Mouse (Mus musculus) forebrain, postnatal 0 days (tissue): ENCODE results near the gene Shank2. TPM values are rescaled to one million over a fixed set of nuclear protein-coding genes. Genes with fewer than 3 reads are reported as not detected.

Experiments
- ATAC-seq: fragments of 200-750 bp; cut with Nextera tagmentation; 2 replicates; pipeline ENCODE4 v1.8.0; 2017; ENCODE audit warnings: mild to moderate bottlenecking, moderate library complexity
- DNase-seq: peaks from one replicate; pipeline ENCODE4 v3.0.0-alpha.2; 2015
- H3K27ac ChIP-seq: fragments of 300-500 bp; sonication (generic); 2 replicates; pipeline ENCODE4 v1.5.1; 2014; ENCODE audit warnings: low read depth, mild to moderate bottlenecking, antibody characterized with exemption, low read length, moderate library complexity, mixed read lengths
- H3K27me3 ChIP-seq: fragments of 300-500 bp; sonication (generic); 2 replicates; pipeline ENCODE4 v1.6.1; 2014; ENCODE audit warnings: mild to moderate bottlenecking, low read length, mixed read lengths; ENCODE audit not compliant: insufficient read depth
- H3K36me3 ChIP-seq: fragments of 300-500 bp; sonication (generic); 2 replicates; pipeline ENCODE4 v1.6.1; 2014; ENCODE audit warnings: mild to moderate bottlenecking, moderate library complexity; ENCODE audit not compliant: insufficient read depth
- H3K4me1 ChIP-seq: fragments of 300-500 bp; sonication (generic); 2 replicates; pipeline ENCODE4 v1.6.1; 2014; ENCODE audit warnings: antibody characterized with exemption; ENCODE audit not compliant: insufficient read depth
- H3K4me2 ChIP-seq: fragments of 300-500 bp; sonication (generic); 2 replicates; pipeline ENCODE4 v1.6.1; 2014; ENCODE audit warnings: low read depth, mild to moderate bottlenecking, moderate library complexity
- H3K4me3 ChIP-seq: fragments of 300-500 bp; sonication (generic); 2 replicates; pipeline ENCODE4 v1.5.1; 2014; ENCODE audit warnings: low read depth, low read length, mixed read lengths
- H3K9ac ChIP-seq: fragments of 300-500 bp; sonication (generic); 2 replicates; pipeline ENCODE4 v1.6.1; 2014; ENCODE audit warnings: mild to moderate bottlenecking
- H3K9me3 ChIP-seq: fragments of 300-500 bp; sonication (generic); 2 replicates; pipeline ENCODE4 v1.6.1; 2016; ENCODE audit warnings: low read length
- CTCF ChIP-seq: sonication (generic); IDR thresholded peaks from 2 replicates; pipeline ENCODE4 v1.5.1; 2016; ENCODE audit warnings: antibody characterized with exemption, control low read depth, low read depth
- WGBS: fragments of 180-500 bp; shearing (Covaris S2); extraction: QIAGEN DNeasy Blood & Tissue Kit; methylation state at CpG from one replicate; pipeline ENCODE4 v1.1.7; 2014; 5-methylcytosine and 5-hydroxymethylcytosine counted together
- polyA plus RNA-seq: library from polyadenylated mRNA; unstranded; fragments of >200 nt; fragmentation: Nextera tagmentation; extraction: Ambion mirVana; gene quantifications from 2 replicates; pipeline ENCODE4 v1.2.1, GENCODE M21; 2015
- total RNA-seq: library from RNA; depleted of rRNA; stranded (reverse); fragments of >200 nt; gene quantifications from 2 replicates; pipeline ENCODE4 v1.2.3, GENCODE M21; 2014

Gene Shank2
- total and polyA plus RNA-seq, 2 experiments from 2014 or later, result 8.8 to 29.0 TPM

GRCm38 (mm10) chr7:144008079-144008478 is 6.4 kb downstream of the Shank2 start:
- ATAC-seq (no peak), DNase-seq (no peak)
- Histone ChIP-seq H3K36me3 (no peaks in the 10 kb centered on the region), H3K4me1 (no peaks in the 10 kb centered on the region), H3K4me3 (no peak overlapping the region), H3K4me2 (no peak overlapping the region), H3K9ac (no peak overlapping the region), H3K27me3 (no peaks in the 10 kb centered on the region), H3K27ac (no peak overlapping the region), H3K9me3 (no peaks in the 10 kb centered on the region)
- WGBS, result 90% methylated on average over 4 of the region's 4 CpGs
- TF ChIP-seq CTCF, result no peak

- H3K4me3 ChIP-seq, result no peak overlapping the region
- no peak overlapping the region for H3K4me2 ChIP-seq
- H3K27me3 ChIP-seq, result no peaks in the 10 kb centered on the region
- 80% methylated on average over 4 of the region's 4 CpGs for WGBS
- DNase-seq, result no peak
- H3K9ac ChIP-seq, result no peak overlapping the region
- no peak overlapping the region for H3K27ac ChIP-seq
- H3K9me3 ChIP-seq, result no peaks in the 10 kb centered on the region
- TF ChIP-seq CTCF, result no peak
- H3K36me3 ChIP-seq, result no peaks in the 10 kb centered on the region
- no peak for ATAC-seq
- no peaks in the 10 kb centered on the region for H3K4me1 ChIP-seq
Observed at GRCm38 (mm10) chr7:144008985-144009384, 7.3 kb downstream of the Shank2 start.

- Histone ChIP-seq H3K36me3 (no peaks in the 10 kb centered on the region), H3K27ac (no peak overlapping the region), H3K9me3 (no peaks in the 10 kb centered on the region), H3K4me1 (no peaks in the 10 kb centered on the region), H3K4me2 (no peak overlapping the region), H3K4me3 (no peak overlapping the region), H3K27me3 (no peaks in the 10 kb centered on the region), H3K9ac (no peak overlapping the region)
- no peak for TF ChIP-seq CTCF
- DNase-seq (no peak), ATAC-seq (no peak)
- WGBS, result 68% methylated on average over 2 of the region's 2 CpGs
Observed at GRCm38 (mm10) chr7:144014485-144014884, 12.8 kb downstream of the Shank2 start.

GRCm38 (mm10) chr7:144021801-144022200 is 20.1 kb downstream of the Shank2 start:
- ATAC-seq (no peak), DNase-seq (no peak)
- Histone ChIP-seq H3K27ac (no peak overlapping the region), H3K9me3 (no peaks in the 10 kb centered on the region), H3K27me3 (no peaks in the 10 kb centered on the region), H3K4me1 (no peaks in the 10 kb centered on the region), H3K9ac (no peak overlapping the region), H3K36me3 (no peaks in the 10 kb centered on the region), H3K4me3 (no peak overlapping the region), H3K4me2 (no peak overlapping the region)
- TF ChIP-seq CTCF, result no peak
- WGBS, result 91% methylated on average over 3 of the region's 3 CpGs

- H3K4me3 ChIP-seq, result no peak overlapping the region
- 60% methylated on average over 5 of the region's 5 CpGs for WGBS
- H3K4me2 ChIP-seq, result no peak overlapping the region
Observed at GRCm38 (mm10) chr7:144022682-144023081, 21.0 kb downstream of the Shank2 start.

GRCm38 (mm10) chr7:144023561-144023960 is 21.8 kb downstream of the Shank2 start:
- Histone ChIP-seq H3K4me2 (no peak overlapping the region), H3K27ac (no peak overlapping the region), H3K27me3 (no peaks in the 10 kb centered on the region), H3K9ac (no peak overlapping the region), H3K9me3 (no peaks in the 10 kb centered on the region), H3K4me3 (no peak overlapping the region), H3K36me3 (no peaks in the 10 kb centered on the region), H3K4me1 (no peaks in the 10 kb centered on the region)
- no peak for DNase-seq
- WGBS, result 74% methylated on average over 4 of the region's 4 CpGs
- no peak for ATAC-seq
- TF ChIP-seq CTCF, result no peak

More at GRCm38 (mm10) chr7:144022682-144023081, 21.0 kb downstream of the Shank2 start:
- Histone ChIP-seq H3K27ac (no peak overlapping the region), H3K9ac (no peak overlapping the region), H3K27me3 (no peaks in the 10 kb centered on the region), H3K9me3 (no peaks in the 10 kb centered on the region), H3K4me1 (no peaks in the 10 kb centered on the region), H3K36me3 (no peaks in the 10 kb centered on the region)
- TF ChIP-seq CTCF, result no peak
- DNase-seq, result no peak
- no peak for ATAC-seq

- DNase-seq (no peak), ATAC-seq (no peak)
- H3K9me3 ChIP-seq, result no peaks in the 10 kb centered on the region
- peak; percentile 28; the same call in 1 of the 2 replicates for TF ChIP-seq CTCF
- H3K27ac ChIP-seq, result no peak overlapping the region
- H3K4me2 ChIP-seq, result no peak overlapping the region
- no peak overlapping the region for H3K9ac ChIP-seq
- H3K4me1 ChIP-seq, result no peaks in the 10 kb centered on the region
- H3K4me3 ChIP-seq, result no peak overlapping the region
- no peaks in the 10 kb centered on the region for H3K27me3 ChIP-seq
- 86% methylated on average over 12 of the region's 12 CpGs for WGBS
- H3K36me3 ChIP-seq, result no peaks in the 10 kb centered on the region
Observed at GRCm38 (mm10) chr7:144026024-144026752, 24.5 kb downstream of the Shank2 start.
